Mouse (Mus musculus) small intestine, adult 2 months (tissue): Measurements from ENCODE around the gene Hist1h2bn.

Experiments
- CTCF ChIP-seq: fragments of 200-500 bp; IDR thresholded peaks from 2 replicates; pipeline ENCODE4 v1.5.1; 2012; ENCODE audit warnings: low read depth, mild to moderate bottlenecking, control low read depth, inconsistent platforms, low read length, moderate library complexity, mixed read lengths; ENCODE audit not compliant: insufficient replicate concordance, insufficient read length; ENCODE audit errors: extremely low read depth
- POLR2A ChIP-seq: fragments of 200-500 bp; IDR thresholded peaks from 2 replicates; pipeline ENCODE4 v1.6.1; 2012; ENCODE audit warnings: low read depth, mild to moderate bottlenecking, control low read depth, inconsistent platforms, low read length, moderate library complexity

GRCm38 (mm10) chr13:21751827-21752226 lies 2.1 kb upstream of the Hist1h2bn start:
- TF ChIP-seq CTCF (no peak), POLR2A (no peak)
